15 mouse cellular contexts compared by ENCODE assay signal in the genomic region with DNA sequence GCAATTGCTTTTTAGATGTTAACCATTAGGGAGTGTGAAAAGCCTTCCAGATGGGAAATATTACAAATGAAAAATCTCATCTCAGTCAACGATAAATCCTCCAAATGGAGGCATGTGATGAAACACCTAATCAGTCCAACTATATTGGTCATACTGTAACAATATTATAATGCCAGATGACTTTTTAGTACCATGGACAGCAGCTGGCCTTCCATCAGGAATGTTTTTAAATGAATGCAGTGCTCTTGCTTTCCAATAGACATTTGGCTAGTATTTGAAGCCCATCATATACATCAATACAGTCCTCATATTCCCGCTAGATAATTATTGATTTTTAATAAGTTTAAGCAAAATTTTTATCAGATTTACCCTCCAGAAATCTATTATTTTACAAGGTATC.
DNase-seq lines count a peak whose midpoint lies in the region; ATAC-seq lines count a peak whose summit lies in the region.
"Had no signal": no experiment of that assay in that cellular context is flagged by ENCODE, and none has a peak within 500 bp of the region (broad histone marks: within the 10 kb centered on the region; RNA-seq: fewer than 3 reads in every experiment).

No protein-coding gene starts in this region.

- H3K9me3 ChIP-seq in embryonic facial prominence, embryonic 14.5 days (ENCODE audit: control insufficient read depth, low read length) = no peaks in the 10 kb centered on the region
- H3K9me3 ChIP-seq: limb, embryonic 13.5 days had no signal

- H3K36me3 ChIP-seq in embryonic facial prominence, embryonic 14.5 days (ENCODE audit: control insufficient read depth, insufficient read depth, low read length) = no peaks in the 10 kb centered on the region
- H3K36me3 ChIP-seq: limb, embryonic 13.5 days had no signal

- no peak overlapping the region for H3K4me2 ChIP-seq in embryonic facial prominence, embryonic 14.5 days (ENCODE audit: low read depth, low read length)
- H3K4me2 ChIP-seq: heart, embryonic 11.5 days; limb, embryonic 13.5 days had no signal

- H3K4me1 ChIP-seq in embryonic facial prominence, embryonic 14.5 days (ENCODE audit: control insufficient read depth, insufficient read depth, low read length) = no peaks in the 10 kb centered on the region
- H3K4me1 ChIP-seq: limb, embryonic 13.5 days had no signal

- ATAC-seq in embryonic facial prominence, embryonic 14.5 days (ENCODE audit: low read depth) = no peak
- no peak for ATAC-seq in monocyte, adult 5-6 weeks (replicated peaks; ENCODE audit: insufficient number of reproducible peaks, low FRiP score, low TSS enrichment, poor library complexity, severe bottlenecking)
- ATAC-seq: forebrain, embryonic 16.5 days; midbrain, embryonic 16.5 days had no signal

- 76% methylated on average over 2 of the region's 2 CpGs for WGBS in embryonic facial prominence, embryonic 14.5 days

- peak; percentile 6 for DNase-seq in adrenal gland, postnatal 10 days
- DNase-seq in adrenal gland, postnatal 4 days (ENCODE audit: low spot score in 2 of 2) = no peak
- DNase-seq in kidney, postnatal 14 days = peak; percentile 4
- no peak for DNase-seq in kidney, adult 9 months
- peak; percentile 5 for DNase-seq in 3T3-L1 (ENCODE audit: low read depth, low spot score)
- peak; percentile 57 for DNase-seq in embryonic facial prominence, embryonic 14.5 days (ENCODE audit: low spot score)
- no peak for DNase-seq in neural tube, embryonic 10.5 days (ENCODE audit: extremely low spot score, low spot score)
- DNase-seq: adrenal gland, postnatal 36 days; cerebellum, adult 8-10 months; right cerebral cortex, postnatal 14 days had no signal

- no peak overlapping the region for H3K27ac ChIP-seq in embryonic facial prominence, embryonic 14.5 days (replicated peaks; ENCODE audit: low read depth, low read length)
- H3K27ac ChIP-seq: limb, embryonic 13.5 days had no signal

- H3K9ac ChIP-seq in embryonic facial prominence, embryonic 14.5 days (ENCODE audit: low read depth, low read length) = no peak overlapping the region
- H3K9ac ChIP-seq: limb, embryonic 13.5 days had no signal

- H3K4me3 ChIP-seq in embryonic facial prominence, embryonic 14.5 days (ENCODE audit: low read depth, low read length) = no peak overlapping the region
- H3K4me3 ChIP-seq: limb, embryonic 13.5 days had no signal

- no peaks in the 10 kb centered on the region for H3K27me3 ChIP-seq in embryonic facial prominence, embryonic 14.5 days (replicated peaks; ENCODE audit: control insufficient read depth, insufficient read depth, low read length)
- H3K27me3 ChIP-seq: limb, embryonic 13.5 days had no signal

Comparison
In these comparisons a context has a peak if more than half of its experiments do, and no peak if none do; other contexts are left out.
1. DNase-seq: peak in adrenal gland, postnatal 10 days (single experiment), kidney, postnatal 14 days (single experiment), 3T3-L1 (single experiment) and embryonic facial prominence, embryonic 14.5 days (single experiment); none in adrenal gland, postnatal 4 days (0 of 2), kidney, adult 9 months (single experiment) and neural tube, embryonic 10.5 days (single experiment).